Mouse (Mus musculus) lung, postnatal 0 days (tissue): ENCODE measurements around the gene Scnn1a.

Experiments used
- CTCF ChIP-seq: IDR thresholded peaks from 2 replicates; pipeline ENCODE4 v1.5.1; 2016; ENCODE audit warnings: antibody characterized with exemption, mild to moderate bottlenecking
- EP300 ChIP-seq: IDR thresholded peaks from 2 replicates; pipeline ENCODE4 v1.6.1; 2016; ENCODE audit warnings: antibody characterized with exemption, mild to moderate bottlenecking, control low read depth

DNA sequence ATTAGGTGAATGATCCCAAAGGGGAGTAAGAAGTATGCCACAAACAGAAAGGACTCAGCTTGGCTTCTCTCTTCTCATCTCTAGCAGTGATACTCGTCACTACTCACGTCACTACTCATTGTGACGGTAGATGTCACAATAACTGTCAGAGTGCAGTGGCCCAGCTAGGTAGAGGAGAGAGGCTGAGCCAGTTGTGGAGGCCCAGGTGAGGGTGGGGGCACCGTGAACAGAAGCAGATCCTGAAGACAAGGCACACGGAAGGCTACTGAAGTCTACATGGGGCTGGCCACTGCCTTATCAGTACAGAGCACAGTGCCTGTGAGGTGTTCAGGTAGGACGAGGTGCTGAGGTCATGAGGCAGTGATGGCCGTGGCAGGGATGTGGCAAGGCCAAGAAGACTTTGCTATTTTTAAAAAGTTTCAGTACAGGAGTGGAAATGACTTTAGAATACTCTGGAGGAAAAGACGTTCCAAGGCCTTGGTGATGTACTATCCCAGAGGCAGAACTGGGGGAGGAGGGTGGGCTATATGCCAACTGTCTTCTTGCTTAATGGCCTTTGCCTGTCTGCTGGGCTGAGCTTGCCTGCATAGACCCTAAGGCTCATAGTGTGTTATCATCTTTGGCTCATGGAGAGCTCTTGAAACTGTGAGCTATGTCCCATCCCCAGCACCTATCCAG is 31.0 kb downstream of the Scnn1a start:
- TF ChIP-seq CTCF (no peak), EP300 (no peak)
